Mouse (Mus musculus): ENCODE measurements around the gene Reg3a.
"Not testable (repeated sequence)": the region's sequence is repeated elsewhere in the genome, so short reads cannot be mapped to it uniquely, and the experiment has no call there.

Gene Reg3a

DNA sequence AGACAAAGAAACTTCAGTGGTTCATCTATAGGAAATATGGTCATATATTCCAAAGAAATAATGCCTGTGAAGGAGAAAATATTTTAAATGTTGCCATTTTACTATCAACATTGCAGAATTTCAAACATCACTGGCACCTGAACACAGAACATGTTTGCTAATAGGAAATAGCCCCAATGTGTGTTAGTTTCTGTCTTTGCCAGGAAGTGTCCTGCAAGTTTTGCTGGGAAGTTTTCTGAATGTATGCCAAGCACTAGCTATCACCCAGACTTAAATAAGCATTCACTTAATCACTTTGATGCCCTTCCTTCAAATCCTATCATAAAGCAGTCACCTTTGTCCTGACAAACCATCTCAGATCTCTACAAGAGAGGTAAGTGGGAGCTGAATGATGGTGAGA is at the start of gene Reg3a:
Gene Reg3a (plus strand): TSS at position 301 of the 400 bp plus-strand sequence.
- no peak for DNase-seq (ENCODE audit: low read depth, low spot score)

DNA sequence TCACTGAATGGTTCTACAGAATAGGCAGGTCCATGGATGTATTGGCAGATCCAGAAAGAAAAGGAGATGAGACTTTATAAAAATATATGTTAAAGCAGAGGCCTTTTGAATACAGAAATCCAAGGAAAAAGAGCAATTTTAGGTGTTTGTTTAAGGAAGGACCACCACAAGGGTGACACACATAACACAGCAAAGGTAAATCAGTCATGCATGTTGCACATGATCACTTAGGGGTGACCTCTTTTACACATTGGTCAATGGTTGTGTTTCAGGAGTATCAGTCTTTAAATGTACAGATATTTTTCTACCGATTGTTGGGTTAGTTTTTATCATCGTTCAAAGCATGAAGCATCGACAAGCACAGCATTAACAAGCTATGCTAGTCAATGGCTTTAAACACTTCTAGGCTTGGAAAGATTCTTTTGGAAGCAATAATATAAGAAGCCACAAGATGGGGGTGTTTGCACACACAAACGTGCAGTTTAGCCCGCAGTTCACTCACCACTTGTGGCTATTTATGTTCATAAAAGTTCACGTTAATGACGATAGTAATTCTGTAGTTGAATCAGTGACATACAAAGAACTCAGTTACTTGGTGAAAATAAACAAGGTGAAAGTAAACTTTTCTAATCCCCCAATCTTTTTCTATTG is 48.5 kb upstream of the Reg3a start:
- DNase-seq (ENCODE audit: low read depth, low spot score): peak; percentile 30

DNA sequence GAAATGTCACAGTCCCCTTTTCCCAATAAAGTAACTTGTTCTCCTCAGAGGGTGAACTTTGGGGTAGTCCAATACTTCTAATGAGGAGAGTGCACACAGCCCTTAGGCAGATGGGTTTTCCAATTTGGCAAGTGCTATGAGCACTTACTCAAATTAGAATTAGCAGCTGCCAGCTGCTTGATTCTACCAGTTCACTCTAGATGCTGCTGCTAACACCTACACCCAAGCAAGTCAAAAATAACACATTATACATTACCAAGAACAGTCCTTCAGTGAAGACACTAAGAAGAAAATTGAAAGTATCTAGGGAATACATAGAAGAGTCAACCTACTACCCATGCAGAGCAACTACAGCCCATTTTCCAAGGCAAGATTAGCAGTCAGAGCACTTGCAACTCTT is 40.2 kb upstream of the Reg3a start:
- no peak for DNase-seq (ENCODE audit: low read depth, low spot score)

DNA sequence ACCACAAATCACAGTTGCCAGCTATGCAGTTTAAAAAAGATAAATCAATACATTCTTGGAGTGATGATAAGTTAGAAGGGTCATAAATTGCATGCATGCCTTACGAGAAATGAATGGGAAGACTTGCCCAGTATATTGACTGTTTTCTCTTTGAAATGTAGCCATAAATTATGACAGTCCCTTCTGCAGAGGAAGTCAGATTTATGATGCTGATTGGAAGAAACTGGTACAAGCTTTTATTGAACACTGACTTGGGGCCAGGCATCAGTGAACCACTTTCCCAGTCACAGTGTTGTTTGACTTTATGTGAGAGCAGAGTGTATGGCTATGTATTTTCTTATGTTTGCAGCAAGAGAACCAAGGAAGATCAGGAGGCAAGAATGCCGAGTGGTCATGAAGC is 38.8 kb upstream of the Reg3a start:
- DNase-seq (ENCODE audit: low read depth, low spot score): peak; percentile 37

DNA sequence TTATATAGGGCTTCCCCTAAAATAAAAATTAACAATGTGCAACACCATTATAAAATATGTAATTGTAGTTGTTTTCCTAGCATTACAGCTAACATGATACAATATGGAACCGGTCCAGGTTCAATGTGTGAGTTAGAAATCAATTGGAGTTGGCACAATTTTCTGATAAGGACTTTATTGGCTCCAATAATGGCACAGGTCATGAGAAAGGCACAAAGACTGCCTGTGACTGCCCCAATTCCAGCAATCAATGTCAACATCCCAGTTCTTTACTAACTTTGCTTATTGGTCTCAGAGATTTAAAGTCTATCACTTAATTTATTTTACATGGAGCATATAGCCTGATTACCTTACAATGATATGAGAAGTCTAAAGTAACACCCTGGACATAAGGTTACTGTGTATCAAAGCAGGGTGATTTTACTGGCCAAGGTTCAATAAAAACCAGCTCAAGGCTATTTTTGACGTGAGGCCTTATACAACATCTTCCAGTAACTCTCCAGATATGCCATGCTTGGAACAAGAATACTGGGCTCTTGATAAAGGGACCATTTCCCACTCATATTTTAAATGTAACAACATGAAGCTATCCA is 18.4 kb upstream of the Reg3a start:
- no peak for DNase-seq (ENCODE audit: low read depth, low spot score)

DNA sequence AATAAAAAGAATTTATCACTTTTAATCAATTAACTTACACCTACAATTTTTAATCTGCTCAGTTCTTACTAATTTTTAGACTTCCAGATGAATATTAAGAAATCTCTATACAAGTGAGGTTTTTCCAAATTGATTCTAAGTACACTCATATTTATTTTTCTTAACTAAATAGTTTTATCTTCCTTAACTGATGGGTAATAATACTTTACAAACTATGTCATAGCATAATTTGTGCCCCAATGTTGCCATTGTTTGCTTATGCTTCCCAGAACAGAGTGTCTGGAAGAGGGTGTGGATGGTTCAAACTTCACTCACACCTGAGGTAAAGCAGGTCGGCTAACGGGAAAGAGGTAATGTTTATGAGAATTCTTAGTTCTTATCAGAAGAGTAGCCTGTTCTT is 10.2 kb upstream of the Reg3a start, which contains the start of gene Reg3b:
Gene Reg3b (plus strand): TSS at position 301 of the 400 bp plus-strand sequence.
- DNase-seq (ENCODE audit: low read depth, low spot score): no peak

DNA sequence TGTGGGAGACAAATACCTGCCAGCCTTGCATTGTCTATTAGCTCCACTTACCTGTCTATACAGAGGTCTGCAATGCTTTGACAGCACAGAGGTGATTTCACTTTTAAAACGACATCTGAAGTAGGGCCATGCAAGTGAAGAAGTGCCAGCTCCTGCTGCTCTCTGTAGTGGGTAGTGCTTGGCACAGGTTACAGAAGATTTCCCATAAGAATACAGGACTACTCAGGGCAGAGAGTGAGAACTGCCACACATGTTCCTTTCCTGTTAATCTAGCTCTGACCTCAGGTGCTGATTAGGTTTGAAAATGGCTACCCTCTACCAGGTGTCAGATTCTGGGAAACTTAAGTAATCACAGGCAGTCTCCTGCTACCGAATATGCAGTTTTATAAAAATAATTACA is 1.7 kb upstream of the Reg3a start, which contains the start of gene Reg3d:
Gene Reg3d (minus strand): TSS at position 101 of the 400 bp plus-strand sequence.
- DNase-seq (ENCODE audit: low read depth, low spot score): no peak

DNA sequence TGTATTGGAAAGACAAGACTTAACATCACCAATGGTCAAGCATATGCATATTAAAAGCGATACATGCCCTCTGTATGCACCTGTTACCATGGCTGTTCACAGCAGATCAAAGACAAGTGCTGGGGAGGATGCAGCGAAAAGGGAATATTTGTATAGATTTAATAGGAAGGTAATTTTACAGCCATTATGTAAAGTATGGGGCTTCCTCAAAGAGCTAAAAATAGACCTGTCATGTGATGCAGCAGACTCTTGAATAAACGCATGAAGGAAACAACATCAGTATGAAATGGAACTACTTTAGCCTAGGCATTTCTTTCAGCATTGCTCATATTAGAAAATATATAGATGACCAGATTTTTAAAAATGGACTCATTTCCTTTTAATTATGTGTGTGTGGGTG is 5.1 kb downstream of the Reg3a start:
- DNase-seq (ENCODE audit: low read depth, low spot score): no peak

DNA sequence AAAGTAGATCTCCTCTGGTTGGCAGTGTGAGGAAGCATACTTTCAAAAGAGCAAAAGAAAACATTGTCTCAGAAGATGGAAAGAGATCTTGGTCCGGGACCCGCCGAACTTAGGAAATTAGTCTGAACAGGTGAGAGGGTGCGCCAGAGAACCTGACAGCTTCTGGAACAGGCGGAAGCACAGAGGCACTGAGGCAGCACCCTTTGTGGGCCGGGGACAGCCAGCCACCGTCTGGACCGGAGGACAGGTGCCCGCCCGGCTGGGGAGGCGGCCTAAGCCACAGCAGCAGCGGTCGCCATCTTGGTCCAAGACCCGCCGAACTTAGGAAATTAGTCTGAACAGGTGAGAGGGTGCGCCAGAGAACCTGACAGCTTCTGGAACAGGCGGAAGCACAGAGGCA is 14.8 kb downstream of the Reg3a start, which contains the start of gene Reg2:
Gene Reg2 (plus strand): TSS at position 301 of the 400 bp plus-strand sequence.
- not testable (repeated sequence) for DNase-seq (ENCODE audit: low read depth, low spot score)

DNA sequence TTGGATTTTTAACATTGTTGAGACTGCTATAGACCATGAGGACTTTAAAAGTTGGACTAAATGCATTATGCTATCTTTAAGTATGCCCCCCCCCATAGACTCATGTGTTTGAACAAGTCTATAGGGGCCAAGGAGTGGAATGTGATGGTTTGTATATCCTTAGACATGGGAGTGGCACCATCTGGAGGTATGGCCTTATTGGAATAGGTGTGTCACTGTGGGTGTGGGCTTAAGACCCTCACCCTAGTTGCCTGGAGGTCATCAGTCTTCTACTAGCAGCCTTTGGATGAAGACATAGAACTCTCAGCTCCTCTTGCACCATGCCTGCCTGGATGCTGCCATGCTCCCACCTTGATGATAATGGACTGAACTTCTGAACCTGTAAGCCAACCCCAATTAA is 41.9 kb downstream of the Reg3a start, which contains the start of gene Reg1:
Gene Reg1 (plus strand): TSS at position 301 of the 400 bp plus-strand sequence.
- DNase-seq (ENCODE audit: low read depth, low spot score): not testable (repeated sequence)

DNA sequence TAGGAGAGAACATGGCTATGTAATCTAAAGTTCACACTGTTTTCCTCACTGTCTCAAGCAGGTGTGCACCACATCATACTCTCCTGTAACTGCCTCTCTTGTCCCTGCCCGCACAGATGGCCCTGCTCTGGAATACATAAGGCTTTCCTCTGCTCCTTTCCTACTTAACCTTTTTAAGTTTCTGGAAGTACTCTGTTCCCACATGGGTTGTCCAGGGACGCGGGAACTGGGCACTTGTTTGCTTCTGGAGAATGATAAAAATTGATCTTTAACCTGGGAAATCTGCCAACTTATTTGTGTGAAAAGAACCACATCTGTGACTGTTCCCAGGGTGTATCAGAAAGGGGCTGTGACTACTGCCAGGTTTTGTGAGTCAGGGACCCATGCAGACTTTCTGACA is 45.0 kb downstream of the Reg3a start:
- DNase-seq (ENCODE audit: low read depth, low spot score): no peak

Measured in mesoderm, embryonic 11.5 days (tissue).